Mouse (Mus musculus) stomach, embryonic 15.5 days (tissue): ENCODE results near the gene 4430402I18Rik. TPM values are rescaled to one million over a fixed set of nuclear protein-coding genes. Genes with fewer than 3 reads are reported as not detected.
"Not testable (repeated sequence)": the region's sequence is repeated elsewhere in the genome, so short reads cannot be mapped to it uniquely, and the experiment has no call there.

Experiments used
- ATAC-seq: fragments of 200-750 bp; cut with Nextera tagmentation; 2 replicates; pipeline ENCODE4 v1.8.0; 2017; ENCODE audit warnings: low read depth, moderate number of reproducible peaks, moderate TSS enrichment; ENCODE audit not compliant: insufficient read depth, low FRiP score
- H3K27ac ChIP-seq: fragments of 300-500 bp; sonication (generic); 2 replicates; pipeline ENCODE4 v1.5.1; 2015; ENCODE audit warnings: mild to moderate bottlenecking, inconsistent platforms
- H3K27me3 ChIP-seq: fragments of 300-500 bp; sonication (generic); replicated peaks from 2 replicates; pipeline ENCODE4 v1.6.1; 2015; ENCODE audit warnings: inconsistent platforms
- H3K36me3 ChIP-seq: fragments of 300-500 bp; sonication (generic); 2 replicates; pipeline ENCODE4 v1.6.1; 2015; ENCODE audit warnings: inconsistent platforms
- H3K4me1 ChIP-seq: fragments of 300-500 bp; sonication (generic); 2 replicates; pipeline ENCODE4 v1.6.1; 2015; ENCODE audit warnings: inconsistent platforms
- H3K4me2 ChIP-seq: fragments of 300-500 bp; sonication (generic); 2 replicates; pipeline ENCODE4 v1.6.1; 2015; ENCODE audit warnings: mild to moderate bottlenecking, inconsistent platforms
- H3K4me3 ChIP-seq: fragments of 300-500 bp; sonication (generic); replicated peaks from 2 replicates; pipeline ENCODE4 v1.5.1; 2015; ENCODE audit warnings: inconsistent platforms
- H3K9ac ChIP-seq: fragments of 300-500 bp; sonication (generic); 2 replicates; pipeline ENCODE4 v1.6.1; 2015; ENCODE audit warnings: inconsistent platforms
- H3K9me3 ChIP-seq: fragments of 300-500 bp; sonication (generic); 2 replicates; pipeline ENCODE4 v1.6.1; 2016; ENCODE audit warnings: inconsistent platforms
- WGBS: fragments of 180-500 bp; shearing (Covaris S2); methylation state at CpG from one replicate; pipeline ENCODE4 v1.1.7; 2015; 5-methylcytosine and 5-hydroxymethylcytosine counted together
- polyA plus RNA-seq: library from polyadenylated mRNA; unstranded; fragments of >200 nt; fragmentation: Nextera tagmentation; extraction: Ambion mirVana; gene quantifications from 2 replicates; pipeline ENCODE4 v1.2.1, GENCODE M21; 2015

Gene 4430402I18Rik
- polyA plus RNA-seq: 0.85 and 1.9 TPM in 2 replicates

DNA sequence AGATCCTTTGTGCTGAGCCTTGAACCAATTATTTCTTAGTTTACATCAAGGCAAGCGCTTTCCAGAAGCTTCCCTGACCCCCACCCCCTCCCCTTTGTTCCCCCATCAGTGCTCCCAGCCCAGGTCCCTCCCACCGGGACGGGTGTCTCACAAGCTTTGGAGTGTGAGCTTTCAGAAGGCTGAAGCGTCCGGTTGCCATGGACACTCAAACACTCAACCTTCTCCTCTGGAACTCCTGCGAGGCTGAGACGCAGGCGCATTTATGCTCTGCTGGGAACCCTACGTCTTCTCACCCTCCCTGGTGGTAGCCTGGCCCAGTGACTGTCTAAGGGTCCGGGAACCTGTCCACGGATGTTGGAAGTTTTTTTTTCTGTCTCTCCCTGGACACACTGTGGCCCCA is at the start of gene 4430402I18Rik:
Gene 4430402I18Rik (minus strand): TSS at position 149 of the 400 bp plus-strand sequence.
- Histone ChIP-seq H3K27me3 (no peaks in the 10 kb centered on the region), H3K4me3 (no peak within 1 kb of the TSS), H3K27ac (no peak within 1 kb of the TSS), H3K9ac (no peak within 1 kb of the TSS), H3K9me3 (no peaks in the 10 kb centered on the region), H3K4me1 (peaks cover 6% of the 10 kb centered on the region; the same call in 1 of the 2 replicates), H3K4me2 (no peak within 1 kb of the TSS), H3K36me3 (no peaks in the 10 kb centered on the region)
- no peak for ATAC-seq
- 11% methylated on average over 11 of the region's 11 CpGs for WGBS

DNA sequence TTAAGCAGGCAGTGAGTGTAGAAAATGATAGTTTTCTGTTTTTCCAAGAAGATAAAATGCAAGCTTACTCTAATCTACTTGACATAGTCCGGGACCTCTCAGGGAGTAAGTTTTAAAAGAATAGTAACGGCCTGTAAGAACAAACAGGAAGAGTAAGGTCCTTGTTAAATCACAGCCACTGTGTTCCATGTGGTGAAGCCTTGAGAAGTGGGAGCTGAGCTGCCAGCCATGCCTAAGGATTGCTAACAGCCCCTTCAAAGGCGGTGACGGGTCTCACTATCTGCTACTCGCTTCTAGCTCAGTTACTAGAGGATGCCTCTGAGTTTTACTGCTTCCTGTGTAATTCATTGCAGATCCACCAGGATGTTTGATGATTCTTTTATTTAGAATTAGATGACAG is 49.2 kb upstream of the 4430402I18Rik start:
- peaks cover 48% of the 10 kb centered on the region for H3K36me3 ChIP-seq
- no peak for ATAC-seq
- H3K4me2 ChIP-seq: no peak overlapping the region
- no peak overlapping the region for H3K27ac ChIP-seq
- 77% methylated on average over 5 of the region's 5 CpGs for WGBS
- no peak overlapping the region for H3K4me3 ChIP-seq
- no peak overlapping the region for H3K9ac ChIP-seq
- H3K9me3 ChIP-seq: no peaks in the 10 kb centered on the region
- H3K4me1 ChIP-seq: no peaks in the 10 kb centered on the region
- no peaks in the 10 kb centered on the region for H3K27me3 ChIP-seq

DNA sequence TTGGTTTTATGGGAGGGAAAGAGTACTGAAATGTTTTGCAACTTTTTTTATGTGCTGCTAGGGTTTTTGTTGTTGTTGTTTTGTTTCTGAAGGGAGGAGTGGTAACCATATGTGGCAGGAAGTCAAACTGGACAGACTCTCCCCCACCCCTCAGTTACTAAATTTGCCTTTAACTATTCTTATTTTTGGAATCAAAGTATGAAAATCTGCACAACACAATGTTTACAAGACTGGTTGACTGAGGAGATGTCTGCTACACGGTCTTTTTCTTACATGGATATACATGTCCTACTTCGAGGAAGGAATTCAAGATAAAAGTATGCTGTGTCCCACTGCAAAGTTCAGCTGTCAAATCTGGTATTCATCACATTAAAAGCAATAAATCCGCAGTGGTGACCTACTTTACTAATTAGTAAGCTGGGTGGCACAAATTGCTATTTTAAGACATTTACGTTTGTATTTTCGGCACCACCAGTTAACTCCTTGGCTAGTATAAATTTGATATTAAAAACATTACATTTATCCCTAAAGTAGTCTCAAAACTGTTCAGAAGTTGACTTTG is 48.7 kb upstream of the 4430402I18Rik start:
- ATAC-seq: no peak
- Histone ChIP-seq H3K9me3 (no peaks in the 10 kb centered on the region), H3K36me3 (peaks cover 48% of the 10 kb centered on the region), H3K4me2 (no peak overlapping the region), H3K27ac (no peak overlapping the region), H3K27me3 (no peaks in the 10 kb centered on the region), H3K4me3 (no peak overlapping the region), H3K4me1 (no peaks in the 10 kb centered on the region), H3K9ac (no peak overlapping the region)
- 82% methylated on average over 5 of the region's 5 CpGs for WGBS

DNA sequence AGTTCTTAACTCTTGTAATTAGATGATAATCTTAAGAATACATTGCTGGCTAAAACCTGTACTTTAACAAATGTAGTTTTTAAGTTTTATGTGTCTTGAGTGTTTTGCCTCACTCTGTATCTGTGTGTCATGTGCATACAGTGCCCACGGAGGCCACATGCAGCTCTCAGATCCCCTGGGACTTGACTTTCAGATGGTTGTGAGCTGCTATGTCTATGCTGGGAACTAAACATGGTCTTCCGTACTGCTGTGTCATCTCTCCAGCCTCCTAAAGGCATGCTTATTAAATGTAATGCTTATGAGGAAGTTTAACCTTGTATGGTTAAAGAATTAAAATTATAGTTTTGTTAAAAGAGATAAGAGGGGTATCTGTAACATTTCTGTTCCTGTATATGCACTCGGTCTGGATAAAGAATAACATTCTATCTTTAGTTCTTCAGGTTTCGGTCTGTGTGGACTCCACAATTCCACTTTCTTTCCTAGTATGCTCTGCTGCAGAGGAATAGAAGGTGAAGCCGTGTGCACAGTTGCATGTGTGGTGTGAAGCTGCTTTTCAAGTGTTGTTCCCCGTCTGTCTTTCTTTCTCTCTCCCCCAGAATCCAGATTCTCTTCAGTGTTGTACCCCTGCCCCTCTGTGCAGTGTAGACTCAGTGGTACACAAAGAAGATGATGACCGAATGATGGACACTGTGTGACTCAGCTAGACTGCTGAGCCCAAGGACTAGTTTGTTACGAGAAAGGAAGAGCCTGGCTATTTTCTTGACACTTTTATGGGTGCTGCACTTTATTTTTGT is 48.0 kb upstream of the 4430402I18Rik start:
- Histone ChIP-seq H3K9ac (no peak overlapping the region), H3K4me2 (no peak overlapping the region), H3K27ac (no peak overlapping the region), H3K27me3 (no peaks in the 10 kb centered on the region), H3K9me3 (no peaks in the 10 kb centered on the region), H3K36me3 (peaks cover 47% of the 10 kb centered on the region), H3K4me3 (no peak overlapping the region), H3K4me1 (no peaks in the 10 kb centered on the region)
- 84% methylated on average over 8 of the region's 8 CpGs for WGBS
- no peak for ATAC-seq

DNA sequence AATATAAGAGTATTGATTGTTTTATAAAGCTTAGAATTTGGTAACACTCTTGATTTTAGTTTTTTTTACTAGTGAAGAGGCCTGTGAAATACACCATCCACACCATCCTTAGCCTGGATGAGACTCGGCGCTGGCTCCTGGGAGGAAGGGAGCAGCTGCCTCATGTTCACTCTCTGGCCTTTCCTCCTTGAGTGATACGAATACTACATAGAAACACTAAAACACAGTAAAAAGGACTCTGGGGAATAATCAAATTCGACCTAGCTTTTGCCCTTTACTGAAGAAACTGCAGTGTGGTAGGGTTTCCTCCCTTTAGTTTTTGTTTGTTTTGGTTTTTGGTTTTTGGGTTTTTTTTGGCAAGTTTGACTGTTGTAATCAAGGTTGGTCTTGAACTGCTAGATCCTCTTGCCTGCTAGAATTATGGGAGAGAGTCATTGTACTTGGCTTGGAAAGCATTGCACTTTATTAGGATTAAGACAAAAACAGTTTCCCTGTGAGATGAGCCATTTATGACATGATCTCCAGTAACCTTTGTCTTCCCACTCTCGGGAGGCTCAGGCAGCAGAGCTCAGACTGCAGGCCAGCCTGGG is 47.0 kb upstream of the 4430402I18Rik start:
- Histone ChIP-seq H3K4me2 (no peak overlapping the region), H3K4me1 (no peaks in the 10 kb centered on the region), H3K27ac (no peak overlapping the region), H3K9ac (no peak overlapping the region), H3K4me3 (no peak overlapping the region), H3K27me3 (no peaks in the 10 kb centered on the region), H3K36me3 (peaks cover 39% of the 10 kb centered on the region), H3K9me3 (no peaks in the 10 kb centered on the region)
- WGBS: 79% methylated on average over 5 of the region's 5 CpGs
- ATAC-seq: no peak

DNA sequence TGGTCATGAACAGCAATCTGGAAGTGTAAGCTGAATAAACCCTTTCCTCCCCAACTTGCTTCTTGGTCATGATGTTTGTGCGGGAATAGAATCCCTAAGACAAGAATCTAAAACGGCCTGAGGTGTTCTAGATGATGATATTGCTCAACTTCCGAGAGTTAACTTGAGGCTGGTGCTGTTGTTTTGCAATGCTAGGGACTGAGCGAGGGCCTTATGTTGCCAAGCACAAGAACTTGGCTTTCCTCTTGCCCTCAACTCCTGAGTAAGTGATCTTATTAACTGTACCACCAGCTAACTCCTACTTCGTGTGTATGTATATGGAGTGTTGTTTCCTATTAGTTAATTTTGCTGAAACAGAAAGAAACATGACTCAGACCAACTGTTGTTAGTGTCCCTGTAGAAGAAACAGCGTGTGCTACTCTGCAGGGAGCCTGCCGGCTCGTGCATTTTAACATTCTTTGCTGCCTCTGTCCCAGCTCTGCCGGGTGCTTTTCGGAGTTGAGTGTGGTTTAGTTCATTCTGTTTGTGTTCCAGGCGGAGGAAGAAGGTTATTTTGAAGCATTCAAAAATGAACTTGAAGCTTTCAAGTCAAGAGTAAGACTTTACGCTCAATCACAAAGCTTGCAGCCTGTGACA is 43.9 kb upstream of the 4430402I18Rik start:
- Histone ChIP-seq H3K4me2 (no peak overlapping the region), H3K4me1 (no peaks in the 10 kb centered on the region), H3K9me3 (no peaks in the 10 kb centered on the region), H3K4me3 (no peak overlapping the region), H3K27ac (no peak overlapping the region), H3K27me3 (no peaks in the 10 kb centered on the region), H3K36me3 (peaks cover 33% of the 10 kb centered on the region), H3K9ac (no peak overlapping the region)
- 90% methylated on average over 12 of the region's 12 CpGs for WGBS
- no peak for ATAC-seq

DNA sequence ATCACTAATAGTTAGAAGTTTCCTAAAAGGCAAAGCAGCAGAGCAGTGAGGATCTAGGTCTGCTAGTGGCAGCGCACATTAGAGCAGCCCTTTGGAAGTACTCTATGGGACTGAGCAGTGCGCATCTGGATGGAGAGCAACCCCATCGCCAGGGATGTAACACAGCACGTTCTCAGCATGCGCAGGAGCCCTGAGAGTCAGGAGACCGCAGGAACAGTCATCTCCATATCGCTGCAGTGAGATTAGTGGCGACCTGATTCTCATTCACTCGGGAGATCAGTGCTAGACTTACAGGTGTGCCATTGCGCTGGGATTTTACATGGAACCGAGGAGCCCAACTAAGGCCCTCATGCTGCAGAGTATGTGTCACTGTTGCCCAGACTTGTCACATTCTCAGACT is 41.4 kb upstream of the 4430402I18Rik start:
- Histone ChIP-seq H3K36me3 (peaks cover 21% of the 10 kb centered on the region), H3K9me3 (no peaks in the 10 kb centered on the region), H3K4me2 (no peak overlapping the region), H3K27me3 (no peaks in the 10 kb centered on the region), H3K4me1 (no peaks in the 10 kb centered on the region), H3K9ac (no peak overlapping the region), H3K27ac (no peak overlapping the region), H3K4me3 (no peak overlapping the region)
- WGBS: 96% methylated on average over 11 of the region's 11 CpGs
- ATAC-seq: no peak

DNA sequence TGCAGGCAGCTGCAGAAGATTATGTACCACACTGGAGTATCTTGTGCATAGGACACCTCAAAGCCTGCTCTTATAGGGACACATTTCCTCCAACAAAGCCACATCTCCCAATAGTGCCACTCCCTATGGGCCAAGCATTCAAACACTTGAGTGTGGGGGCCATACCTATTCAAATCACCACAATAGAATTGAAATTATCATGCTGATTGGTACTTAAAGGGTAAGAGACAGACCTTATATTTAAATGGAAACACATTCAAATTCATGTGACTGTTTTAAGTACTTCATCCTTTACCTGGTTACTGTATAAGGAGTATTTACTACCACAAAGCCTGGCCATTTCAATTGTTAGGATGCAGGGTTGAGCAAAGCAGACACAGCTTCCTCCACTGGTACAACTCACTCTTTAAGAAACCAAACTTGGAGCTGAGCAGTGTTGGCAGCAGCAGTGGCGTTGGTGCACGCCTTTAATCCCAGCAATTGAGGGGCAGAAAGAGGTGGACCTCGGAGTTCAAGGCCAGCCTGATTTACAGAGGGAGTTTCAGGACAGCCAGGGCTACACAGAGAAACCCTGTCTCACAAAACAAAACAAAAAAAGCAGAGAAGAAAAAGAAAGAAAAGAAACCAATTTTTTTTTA is 40.6 kb upstream of the 4430402I18Rik start:
- ATAC-seq: no peak
- no peak overlapping the region for H3K27ac ChIP-seq
- H3K9me3 ChIP-seq: no peaks in the 10 kb centered on the region
- peaks cover 21% of the 10 kb centered on the region for H3K36me3 ChIP-seq
- no peaks in the 10 kb centered on the region for H3K4me1 ChIP-seq
- 84% methylated on average over 3 of the region's 3 CpGs for WGBS
- H3K4me3 ChIP-seq: no peak overlapping the region
- no peaks in the 10 kb centered on the region for H3K27me3 ChIP-seq
- no peak overlapping the region for H3K9ac ChIP-seq
- no peak overlapping the region for H3K4me2 ChIP-seq

DNA sequence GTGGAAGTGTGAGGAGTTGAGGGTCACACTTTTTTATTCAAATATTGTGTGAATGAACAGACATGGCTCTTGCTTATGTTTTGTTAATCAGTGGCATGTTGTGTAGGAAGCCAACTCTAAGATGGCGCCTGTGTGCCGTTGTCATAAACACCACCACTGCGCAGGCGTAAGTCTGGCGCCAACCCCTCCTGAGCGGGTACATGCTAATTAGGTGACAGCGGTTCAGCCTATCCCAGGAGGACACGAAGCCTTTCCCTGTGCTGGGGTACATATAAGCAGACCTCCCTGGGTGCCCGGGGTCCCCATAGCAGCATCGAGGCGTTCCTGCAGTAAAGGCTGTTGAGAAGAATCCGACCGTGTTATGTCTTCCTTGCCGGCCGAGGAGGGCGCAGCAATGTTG is 32.7 kb upstream of the 4430402I18Rik start:
- not testable (repeated sequence) for H3K9me3 ChIP-seq, ATAC-seq, H3K4me1 ChIP-seq, H3K27ac ChIP-seq, H3K4me2 ChIP-seq, H3K4me3 ChIP-seq, H3K27me3 ChIP-seq, H3K9ac ChIP-seq
- H3K36me3 ChIP-seq: peaks cover 25% of the 10 kb centered on the region
- WGBS: 96% methylated on average over 16 of the region's 16 CpGs

DNA sequence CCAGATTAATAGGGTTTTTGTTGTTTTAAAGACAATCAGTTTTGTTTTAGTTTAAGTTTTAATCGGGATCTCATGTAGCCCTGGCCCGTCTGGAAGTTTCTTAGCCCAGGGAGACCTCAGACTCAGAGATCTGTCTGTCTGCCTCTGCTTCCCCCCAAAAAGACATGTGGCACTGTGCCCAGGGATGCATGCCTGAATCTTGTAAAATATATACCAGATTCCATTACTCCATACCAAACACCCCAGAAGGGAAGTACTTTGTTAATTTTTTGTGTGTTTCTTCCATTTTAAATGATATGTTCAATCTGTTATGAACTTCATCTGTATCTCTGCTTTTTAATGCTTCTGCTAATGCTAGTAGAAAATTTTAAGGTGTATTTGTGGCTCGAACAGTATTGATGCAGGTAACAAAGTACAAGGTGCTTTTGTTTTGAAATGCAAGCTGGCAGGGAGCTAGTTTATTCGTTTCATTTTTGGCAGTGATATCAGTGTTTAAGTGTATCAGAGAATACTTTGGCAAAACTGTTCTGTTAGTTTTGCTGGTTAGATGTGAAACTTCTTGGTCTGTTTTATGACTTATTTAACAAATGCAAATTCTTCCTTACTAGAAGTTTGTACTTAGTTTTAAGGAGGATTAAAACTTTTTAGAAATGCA is 30.5 kb upstream of the 4430402I18Rik start:
- Histone ChIP-seq H3K4me3 (no peak overlapping the region), H3K9ac (no peak overlapping the region), H3K4me1 (no peaks in the 10 kb centered on the region), H3K27me3 (no peaks in the 10 kb centered on the region), H3K4me2 (no peak overlapping the region), H3K9me3 (no peaks in the 10 kb centered on the region), H3K27ac (no peak overlapping the region), H3K36me3 (peaks cover 32% of the 10 kb centered on the region; the same call in 1 of the 2 replicates)
- ATAC-seq: no peak
- WGBS: 77% methylated on average over 4 of the region's 4 CpGs

DNA sequence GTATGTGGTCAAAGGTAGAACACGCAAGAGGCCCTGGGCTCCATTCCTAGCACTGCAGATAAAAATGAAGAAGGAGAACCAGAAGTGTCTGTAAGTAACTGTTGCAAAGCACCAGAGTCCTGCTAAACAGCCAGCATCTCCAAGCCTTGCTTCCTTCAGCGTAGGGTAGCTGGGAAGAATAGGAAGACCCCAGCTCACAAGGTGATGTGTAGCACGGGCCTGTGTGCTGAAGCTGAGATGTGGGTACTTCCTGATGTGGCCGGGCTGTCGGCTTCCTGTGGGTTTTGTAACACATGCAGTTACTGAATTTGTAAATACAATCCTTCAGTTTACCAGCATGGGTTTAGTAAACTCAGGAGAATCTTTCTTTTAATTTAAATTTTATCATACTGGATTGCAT is 27.8 kb upstream of the 4430402I18Rik start:
- Histone ChIP-seq H3K27me3 (no peaks in the 10 kb centered on the region), H3K27ac (no peak overlapping the region), H3K4me3 (no peak overlapping the region), H3K4me2 (no peak overlapping the region), H3K36me3 (peaks cover 19% of the 10 kb centered on the region; the same call in 1 of the 2 replicates), H3K9me3 (no peaks in the 10 kb centered on the region), H3K4me1 (0 out of 2 replicates have a peak, but pooled peaks cover 5% of the 10 kb centered on the region), H3K9ac (no peak overlapping the region)
- ATAC-seq: no peak
- WGBS: 83% methylated on average over 5 of the region's 5 CpGs
